In genomic region chr2:27758414-27759301, GRCm38 (mm10) we compare ENCODE assay signal across 8 mouse cellular contexts.
DNase-seq lines count a peak whose midpoint lies in the region; ATAC-seq and TF ChIP-seq lines count a peak whose summit lies in the region.

No protein-coding gene starts in this region.

- 56% methylated on average over 20 of the region's 20 CpGs for WGBS in neural tube, embryonic 11.5 days
- WGBS in forebrain, embryonic 10.5 days, result 70% methylated on average over 20 of the region's 20 CpGs
- WGBS in heart, embryonic 11.5 days (ENCODE audit: insufficient replicate concordance), result 60% methylated on average over 20 of the region's 20 CpGs
- WGBS in kidney, embryonic 15.5 days, result 23% methylated on average over 20 of the region's 20 CpGs
- WGBS in limb, embryonic 12.5 days, result 31% methylated on average over 20 of the region's 20 CpGs
- WGBS in midbrain, postnatal 0 days, result 57% methylated on average over 20 of the region's 20 CpGs

- no peak overlapping the region for H3K9ac ChIP-seq in neural tube, embryonic 11.5 days (ENCODE audit: low read length)
- peak overlapping the region; percentile 16; the same call in 1 of the 2 replicates for H3K9ac ChIP-seq in heart, embryonic 11.5 days (ENCODE audit: low read depth, low read length)
- H3K9ac ChIP-seq in kidney, embryonic 15.5 days, result no peak overlapping the region
- peak overlapping the region; percentile 8; the same call in 1 of the 2 replicates for H3K9ac ChIP-seq in limb, embryonic 12.5 days (replicated peaks)
- no peak overlapping the region for H3K9ac ChIP-seq in midbrain, postnatal 0 days (replicated peaks; ENCODE audit: low read length, poor library complexity, severe bottlenecking)

- DNase-seq in neural tube, embryonic 11.5 days (ENCODE audit: low spot score), result peak; percentile 68
- DNase-seq in neural tube, embryonic 10.5 days (ENCODE audit: extremely low spot score, low spot score), result no peak
- no peak for DNase-seq in forebrain, embryonic 10.5 days (ENCODE audit: extremely low spot score, low spot score)
- DNase-seq in midbrain, postnatal 0 days (ENCODE audit: low spot score), result peak; percentile 96
- peak; percentile 87 for DNase-seq in testis, postnatal 14 days (ENCODE audit: low spot score)

- H3K36me3 ChIP-seq in neural tube, embryonic 11.5 days (ENCODE audit: control insufficient read depth, insufficient read depth, low read length), result peaks cover 6% of the 10 kb centered on the region; the same call in 1 of the 2 replicates
- H3K36me3 ChIP-seq in forebrain, embryonic 10.5 days (replicated peaks), result peaks cover 79% of the 10 kb centered on the region
- peaks cover 20% of the 10 kb centered on the region for H3K36me3 ChIP-seq in heart, embryonic 11.5 days (ENCODE audit: control insufficient read depth, insufficient read depth, low read length)
- peaks cover 57% of the 10 kb centered on the region for H3K36me3 ChIP-seq in kidney, embryonic 15.5 days
- H3K36me3 ChIP-seq in limb, embryonic 12.5 days, result peaks cover 80% of the 10 kb centered on the region
- H3K36me3 ChIP-seq in midbrain, postnatal 0 days (ENCODE audit: insufficient read depth, low read length), result peaks cover 5% of the 10 kb centered on the region; the same call in 1 of the 2 replicates

- no peak for ATAC-seq in neural tube, embryonic 11.5 days (ENCODE audit: insufficient read depth, low FRiP score, low TSS enrichment)
- 0 out of 2 replicates have a peak, but pooled peaks have one; percentile 24 for ATAC-seq in heart, embryonic 11.5 days (replicated peaks; ENCODE audit: insufficient number of reproducible peaks, low FRiP score, low TSS enrichment)
- peak; percentile 86 for ATAC-seq in kidney, embryonic 15.5 days (replicated peaks; ENCODE audit: low FRiP score)
- peak; percentile 52 for ATAC-seq in limb, embryonic 12.5 days (ENCODE audit: insufficient number of reproducible peaks, insufficient read depth, low FRiP score, low TSS enrichment, low read depth)
- ATAC-seq in midbrain, postnatal 0 days (ENCODE audit: low FRiP score), result peak; percentile 31; the same call in 1 of the 2 replicates

- 0 out of 2 replicates have a peak, but pooled peaks cover 3% of the 10 kb centered on the region for H3K4me1 ChIP-seq in neural tube, embryonic 11.5 days (ENCODE audit: control insufficient read depth, insufficient read depth, low read length)
- H3K4me1 ChIP-seq in forebrain, embryonic 10.5 days, result peaks cover 24% of the 10 kb centered on the region
- H3K4me1 ChIP-seq in heart, embryonic 11.5 days (ENCODE audit: control insufficient read depth, insufficient read depth, low read length), result peaks cover 33% of the 10 kb centered on the region
- H3K4me1 ChIP-seq in kidney, embryonic 15.5 days, result peaks cover 70% of the 10 kb centered on the region
- peaks cover 54% of the 10 kb centered on the region for H3K4me1 ChIP-seq in limb, embryonic 12.5 days (replicated peaks)
- 0 out of 2 replicates have a peak, but pooled peaks cover 6% of the 10 kb centered on the region for H3K4me1 ChIP-seq in midbrain, postnatal 0 days (ENCODE audit: insufficient read depth, low read length)

- no peak overlapping the region for H3K27ac ChIP-seq in neural tube, embryonic 11.5 days (ENCODE audit: low read depth, low read length)
- peak overlapping the region; percentile 66 for H3K27ac ChIP-seq in forebrain, embryonic 10.5 days
- H3K27ac ChIP-seq in heart, embryonic 11.5 days (ENCODE audit: low read depth, low read length), result peak overlapping the region; percentile 81
- H3K27ac ChIP-seq in kidney, embryonic 15.5 days, result peak overlapping the region; percentile 96
- peak overlapping the region; percentile 97 for H3K27ac ChIP-seq in limb, embryonic 12.5 days
- H3K27ac ChIP-seq in midbrain, postnatal 0 days (ENCODE audit: low read depth, low read length), result peak overlapping the region; percentile 21; the same call in 1 of the 2 replicates

- TF ChIP-seq CTCF in midbrain, postnatal 0 days (IDR thresholded peaks at IDR 0.05), result no peak

- no peak overlapping the region for H3K4me3 ChIP-seq in neural tube, embryonic 11.5 days (ENCODE audit: low read depth, low read length)
- H3K4me3 ChIP-seq in forebrain, embryonic 10.5 days, result no peak overlapping the region
- H3K4me3 ChIP-seq in heart, embryonic 11.5 days (ENCODE audit: low read depth, low read length), result no peak overlapping the region
- no peak overlapping the region for H3K4me3 ChIP-seq in kidney, embryonic 15.5 days (replicated peaks)
- no peak overlapping the region for H3K4me3 ChIP-seq in limb, embryonic 12.5 days (replicated peaks)
- H3K4me3 ChIP-seq in midbrain, postnatal 0 days (ENCODE audit: low read depth, low read length), result no peak overlapping the region

- H3K27me3 ChIP-seq in neural tube, embryonic 11.5 days (ENCODE audit: control insufficient read depth, insufficient read depth, low read length), result no peaks in the 10 kb centered on the region
- H3K27me3 ChIP-seq in forebrain, embryonic 10.5 days (ENCODE audit: poor library complexity, severe bottlenecking), result no peaks in the 10 kb centered on the region
- H3K27me3 ChIP-seq in heart, embryonic 11.5 days (ENCODE audit: control insufficient read depth, insufficient read depth, low read length), result peaks cover 50% of the 10 kb centered on the region
- H3K27me3 ChIP-seq in kidney, embryonic 15.5 days, result peaks cover 14% of the 10 kb centered on the region
- H3K27me3 ChIP-seq in limb, embryonic 12.5 days, result no peaks in the 10 kb centered on the region
- H3K27me3 ChIP-seq in midbrain, postnatal 0 days (ENCODE audit: insufficient read depth, low read length), result no peaks in the 10 kb centered on the region

- H3K9me3 ChIP-seq in neural tube, embryonic 11.5 days (ENCODE audit: control insufficient read depth, low read length), result no peaks in the 10 kb centered on the region
- no peaks in the 10 kb centered on the region for H3K9me3 ChIP-seq in forebrain, embryonic 10.5 days
- H3K9me3 ChIP-seq in heart, embryonic 11.5 days (replicated peaks; ENCODE audit: control insufficient read depth, low read length), result no peaks in the 10 kb centered on the region
- H3K9me3 ChIP-seq in kidney, embryonic 15.5 days (replicated peaks), result no peaks in the 10 kb centered on the region
- H3K9me3 ChIP-seq in limb, embryonic 12.5 days, result no peaks in the 10 kb centered on the region
- H3K9me3 ChIP-seq in midbrain, postnatal 0 days (ENCODE audit: low read length), result no peaks in the 10 kb centered on the region

- no peak overlapping the region for H3K4me2 ChIP-seq in neural tube, embryonic 11.5 days (ENCODE audit: low read depth)
- no peak overlapping the region for H3K4me2 ChIP-seq in heart, embryonic 11.5 days
- H3K4me2 ChIP-seq in kidney, embryonic 15.5 days, result peak overlapping the region; percentile 42
- H3K4me2 ChIP-seq in limb, embryonic 12.5 days, result peak overlapping the region; percentile 34; the same call in 1 of the 2 replicates
- no peak overlapping the region for H3K4me2 ChIP-seq in midbrain, postnatal 0 days (ENCODE audit: low read depth, low read length, poor library complexity, severe bottlenecking)

Comparison
In these comparisons a context has a peak if more than half of its experiments do, and no peak if none do; other contexts are left out.
1. DNase-seq: peak in neural tube, embryonic 11.5 days (single experiment), midbrain, postnatal 0 days (single experiment) and testis, postnatal 14 days (single experiment); none in neural tube, embryonic 10.5 days (single experiment) and forebrain, embryonic 10.5 days (single experiment).
2. H3K4me2 ChIP-seq: peak in kidney, embryonic 15.5 days (single experiment) and limb, embryonic 12.5 days (single experiment); none in neural tube, embryonic 11.5 days (single experiment), heart, embryonic 11.5 days (single experiment) and midbrain, postnatal 0 days (single experiment).
3. H3K9ac ChIP-seq: peak in heart, embryonic 11.5 days (single experiment) and limb, embryonic 12.5 days (single experiment); none in neural tube, embryonic 11.5 days (single experiment), kidney, embryonic 15.5 days (single experiment) and midbrain, postnatal 0 days (single experiment).